Comparison of ENCODE assay signal across 12 mouse cellular contexts in the genomic region with DNA sequence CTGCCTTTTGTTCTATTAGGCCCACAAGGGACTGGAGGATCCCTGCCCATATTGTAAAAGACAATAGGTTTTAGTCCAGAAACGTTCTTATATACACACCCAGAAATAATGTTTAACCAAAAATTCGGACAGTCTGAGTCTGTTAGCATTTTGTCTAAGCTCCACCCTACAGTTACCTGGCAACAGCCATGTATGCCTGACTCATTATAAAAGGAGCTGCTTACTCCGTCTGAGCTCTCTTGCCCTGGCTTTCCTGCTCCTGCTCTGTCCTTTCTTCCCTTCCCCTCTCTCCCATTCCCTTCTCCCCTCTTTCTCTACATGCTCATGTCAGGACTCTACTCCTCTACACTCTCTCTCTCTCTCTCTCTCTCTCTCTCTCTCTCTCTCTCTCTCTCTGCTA.
"Had no signal": no experiment of that assay in that cellular context is flagged by ENCODE, and none has a peak within 500 bp of the region (broad histone marks: within the 10 kb centered on the region; RNA-seq: fewer than 3 reads in every experiment).

No protein-coding gene starts in this region.

- H3K4me1 ChIP-seq: liver, embryonic 13.5 days; midbrain, embryonic 12.5 days had no signal

- H3K36me3 ChIP-seq: liver, embryonic 13.5 days; midbrain, embryonic 12.5 days had no signal

- H3K9ac ChIP-seq: liver, embryonic 13.5 days; midbrain, embryonic 12.5 days had no signal

- H3K9me3 ChIP-seq: liver, embryonic 13.5 days; midbrain, embryonic 12.5 days had no signal

- H3K27me3 ChIP-seq: liver, embryonic 13.5 days; midbrain, embryonic 12.5 days had no signal

- DNase-seq: kidney, adult 18-20 months; kidney, adult 9 months; kidney, postnatal 14 days; layer of hippocampus, postnatal 36 days; liver, embryonic 13.5 days; lung, adult 2 months; lung, postnatal 14 days; thymus, adult 18-20 months; thymus, postnatal 36 days had no signal

- H3K4me2 ChIP-seq: liver, embryonic 13.5 days; midbrain, embryonic 12.5 days had no signal

- H3K4me3 ChIP-seq: left cerebral cortex, adult 2 months; liver, embryonic 13.5 days; midbrain, embryonic 12.5 days had no signal

- H3K27ac ChIP-seq: left cerebral cortex, adult 2 months; liver, embryonic 13.5 days; macrophage; midbrain, embryonic 12.5 days had no signal
